Mouse (Mus musculus) retina, embryonic 14.5 days (tissue): ENCODE data around the gene Lmx1b.

Experiments
- DNase-seq: peaks from one replicate; pipeline ENCODE4 v3.0.0-alpha.2; 2015; ENCODE audit warnings: low spot score

The Lmx1b gene

DNA sequence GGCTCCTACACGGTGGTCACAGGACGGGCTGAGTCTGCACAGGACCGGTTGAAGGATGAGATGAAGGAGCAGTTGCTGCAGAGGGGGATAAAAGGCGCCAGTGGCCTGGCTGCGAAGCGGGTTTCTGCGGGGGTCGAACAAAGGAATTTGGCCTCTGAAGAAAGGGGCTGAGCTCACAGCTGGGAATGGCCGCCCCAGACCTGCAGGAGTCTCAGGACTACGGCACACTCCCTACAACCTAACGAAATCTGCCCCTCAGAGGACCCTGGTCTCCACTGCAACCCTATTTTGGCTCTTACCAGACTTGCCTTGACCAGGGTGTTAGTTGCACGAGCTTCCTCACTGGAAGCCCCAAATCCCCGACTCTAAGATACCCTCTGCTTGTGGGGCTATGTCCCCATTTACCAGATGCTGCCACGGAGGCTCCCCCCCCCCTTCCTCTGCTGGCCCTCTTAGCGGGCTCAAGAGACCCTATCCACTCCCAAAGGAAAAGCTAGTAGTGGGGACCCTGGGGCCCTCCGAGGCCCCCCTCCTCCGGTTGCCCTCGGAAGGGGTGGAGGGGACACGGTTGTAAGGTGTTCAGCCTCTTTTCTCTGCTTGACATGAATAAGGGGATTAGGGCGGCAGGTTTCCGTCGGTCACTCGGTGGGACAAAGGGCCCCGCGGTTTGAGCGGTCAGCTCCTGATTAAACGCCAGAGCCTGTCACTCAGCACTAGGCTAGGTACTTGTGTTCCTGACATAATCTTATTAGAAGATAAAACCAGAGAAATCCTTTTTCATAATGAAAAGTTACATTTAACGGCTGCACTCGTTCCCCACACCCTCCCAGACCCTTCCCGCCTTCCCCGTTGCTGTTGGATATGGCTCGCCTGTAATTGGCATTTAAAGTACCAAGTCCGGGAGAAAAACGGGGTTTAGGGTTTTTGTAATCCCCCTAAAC, 10.0 kb downstream of the Lmx1b start:
- DNase-seq: peak; percentile 45

DNA sequence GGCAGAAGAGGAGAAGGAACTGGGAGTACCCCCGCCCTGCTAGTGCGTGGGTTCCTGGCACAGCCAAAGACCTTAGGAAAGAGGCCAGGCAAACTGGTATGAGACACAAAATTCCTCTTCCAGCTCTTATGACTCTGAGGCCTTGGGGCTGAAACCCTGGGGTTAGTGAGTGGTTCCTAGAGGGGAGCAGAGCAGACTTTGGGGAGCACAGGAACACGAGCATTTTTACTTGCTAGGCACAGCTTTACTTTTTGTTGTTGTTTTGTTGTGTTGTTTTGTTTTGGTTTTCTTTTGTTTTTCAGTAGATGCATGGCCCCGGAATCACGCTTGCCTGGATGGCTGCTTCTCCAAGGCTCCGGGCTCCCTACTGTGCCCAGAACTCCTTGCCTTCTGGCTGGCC, 10.7 kb downstream of the Lmx1b start:
- no peak for DNase-seq

- no peak for DNase-seq
Measured at GRCm38 (mm10) chr2:33628791-33629190, 11.5 kb downstream of the Lmx1b start.

- no peak for DNase-seq
Measured at GRCm38 (mm10) chr2:33627058-33627375, 13.3 kb downstream of the Lmx1b start.

- peak; percentile 60 for DNase-seq
Measured at GRCm38 (mm10) chr2:33626262-33627057, 13.9 kb downstream of the Lmx1b start.

DNA sequence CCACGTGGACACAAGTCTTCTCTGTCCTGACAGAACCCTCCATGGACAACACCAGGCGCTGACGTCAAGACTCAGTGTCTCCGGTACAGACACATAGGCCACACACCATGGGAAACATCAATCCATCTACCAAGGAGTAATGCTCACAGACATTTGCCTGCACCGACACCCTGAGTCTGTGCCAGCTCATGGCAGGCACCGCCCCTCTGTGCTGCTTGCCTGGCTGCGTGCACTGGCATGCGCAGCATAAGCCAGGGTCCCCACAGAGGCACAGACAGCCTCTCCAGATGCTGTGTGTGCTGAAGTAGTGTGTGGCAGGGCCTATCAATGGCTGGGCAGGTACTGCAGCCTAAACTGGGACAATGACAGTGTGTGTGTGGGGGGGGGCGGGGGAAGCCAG, 22.6 kb downstream of the Lmx1b start:
- no peak for DNase-seq

DNA sequence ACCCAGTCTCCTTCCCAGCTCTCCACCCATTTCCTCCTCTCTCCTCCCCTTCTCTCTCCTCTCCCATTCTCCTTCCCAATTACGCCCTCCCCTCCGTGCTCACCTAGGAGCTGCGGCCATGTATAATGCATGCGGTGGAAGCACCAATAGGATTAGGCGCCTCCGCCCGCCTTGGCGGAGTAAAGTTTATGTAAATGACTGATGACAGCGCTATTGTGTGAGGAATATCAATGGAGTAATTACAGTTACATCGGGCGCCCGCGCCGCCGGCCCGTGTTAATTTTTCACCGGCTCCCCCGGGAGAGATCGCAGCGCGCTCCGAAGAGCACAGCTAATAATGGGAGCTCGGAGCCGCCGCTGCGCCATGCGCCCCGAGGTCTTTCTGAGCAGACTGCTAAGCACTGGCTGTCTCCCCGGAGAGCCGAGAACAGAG, 23.9 kb downstream of the Lmx1b start:
- peak; percentile 71 for DNase-seq

DNA sequence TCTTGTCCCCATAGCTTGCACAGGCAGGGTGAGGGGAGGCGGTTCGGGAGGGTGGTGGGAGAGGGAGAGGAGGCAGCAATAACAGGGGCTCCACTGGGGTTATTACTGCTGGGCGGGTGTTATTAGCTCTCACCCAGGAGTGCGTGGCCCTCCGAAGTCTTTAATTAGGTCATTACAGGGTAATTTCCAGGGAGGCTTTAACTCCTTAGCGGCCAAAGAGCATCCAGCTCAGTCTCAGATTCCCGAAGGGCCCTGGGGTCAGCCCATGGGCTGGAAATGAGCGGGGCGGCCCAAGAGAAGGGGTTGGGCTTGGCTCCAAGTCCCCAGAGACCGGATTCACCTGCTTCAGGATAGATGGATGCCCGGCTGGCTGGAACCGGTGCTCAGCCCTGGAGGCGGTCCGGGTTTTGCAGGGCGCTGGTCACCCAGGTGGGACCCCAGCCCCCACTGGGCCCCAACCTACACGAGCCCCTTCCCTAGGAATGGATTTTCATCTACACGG, 24.4 kb downstream of the Lmx1b start:
- peak; percentile 65 for DNase-seq

DNA sequence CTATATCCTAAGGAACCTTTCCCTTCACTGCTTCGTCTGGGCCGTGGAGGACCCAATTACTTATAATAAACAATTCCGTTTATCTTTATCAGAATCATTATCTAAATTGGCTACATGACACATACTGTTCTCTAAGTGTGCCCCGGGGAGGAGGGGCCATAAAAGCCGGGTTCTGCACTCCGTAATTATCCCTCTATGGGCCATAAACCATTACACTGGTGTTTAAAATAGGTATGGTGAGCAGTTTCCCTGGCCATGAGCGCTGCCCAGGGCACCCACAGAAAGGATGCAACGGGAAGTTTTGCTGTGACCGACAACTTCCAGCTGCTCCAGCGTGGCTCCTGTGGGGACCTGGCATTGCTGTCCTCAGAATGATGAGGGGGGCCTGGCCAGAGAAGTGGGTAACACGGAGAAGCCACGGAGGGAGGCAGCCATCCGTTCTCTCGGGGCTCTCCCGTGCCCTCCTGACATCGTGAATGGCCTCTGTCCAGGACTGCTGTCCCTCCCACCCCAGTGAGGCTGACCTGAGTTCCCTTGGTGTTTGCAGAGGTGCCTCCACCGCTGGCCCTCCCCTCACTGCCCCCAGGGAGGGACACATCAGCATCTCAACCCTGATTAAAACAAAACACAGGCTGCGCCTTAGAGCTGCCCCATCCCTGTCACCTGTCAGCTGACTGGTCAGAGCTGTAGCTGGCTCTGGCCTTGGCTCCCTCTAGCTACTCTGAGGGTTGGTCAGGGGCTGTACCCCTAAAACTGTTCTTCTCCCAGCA, 34.6 kb downstream of the Lmx1b start:
- no peak for DNase-seq

- no peak for DNase-seq
Measured at GRCm38 (mm10) chr2:33604846-33605486, 35.3 kb downstream of the Lmx1b start.

DNA sequence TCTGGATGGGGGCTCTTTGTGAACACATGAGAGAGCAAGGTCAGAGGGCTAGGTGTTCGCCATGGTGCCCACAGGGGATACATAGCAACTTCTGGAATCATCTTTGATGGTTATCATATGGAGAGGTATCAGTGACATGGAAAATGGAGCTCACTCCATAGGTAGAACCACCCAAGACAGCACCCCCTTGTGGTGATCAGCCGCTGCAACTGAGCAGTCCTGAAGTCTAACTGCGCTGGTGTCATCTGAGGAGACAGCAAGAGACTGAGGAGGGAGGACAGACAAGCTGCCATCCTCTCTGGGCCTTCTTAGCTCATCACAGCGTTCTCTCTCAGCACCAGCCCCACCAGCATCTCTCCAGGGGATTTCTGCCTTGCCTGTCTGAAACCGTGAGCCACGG, 39.8 kb downstream of the Lmx1b start:
- no peak for DNase-seq

- no peak for DNase-seq
Measured at GRCm38 (mm10) chr2:33597384-33597783, 42.9 kb downstream of the Lmx1b start.

DNA sequence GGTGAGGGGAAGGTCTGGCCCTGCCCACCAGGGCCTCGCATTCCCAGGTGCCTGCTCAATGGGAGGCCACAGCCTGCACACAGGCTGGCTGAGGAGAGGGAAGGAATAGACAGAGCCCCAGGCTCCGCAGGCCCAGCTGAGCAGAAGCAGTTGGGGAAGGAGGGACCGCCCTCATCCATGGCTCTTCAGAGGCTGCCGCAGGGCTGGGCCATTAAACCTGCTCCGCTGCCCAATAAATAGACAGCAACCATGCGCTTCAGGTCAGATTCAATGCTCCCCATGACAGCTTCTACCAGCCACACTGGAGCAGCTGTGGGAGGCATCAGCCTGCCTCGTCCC, 45.3 kb downstream of the Lmx1b start:
- DNase-seq: peak; percentile 56

DNA sequence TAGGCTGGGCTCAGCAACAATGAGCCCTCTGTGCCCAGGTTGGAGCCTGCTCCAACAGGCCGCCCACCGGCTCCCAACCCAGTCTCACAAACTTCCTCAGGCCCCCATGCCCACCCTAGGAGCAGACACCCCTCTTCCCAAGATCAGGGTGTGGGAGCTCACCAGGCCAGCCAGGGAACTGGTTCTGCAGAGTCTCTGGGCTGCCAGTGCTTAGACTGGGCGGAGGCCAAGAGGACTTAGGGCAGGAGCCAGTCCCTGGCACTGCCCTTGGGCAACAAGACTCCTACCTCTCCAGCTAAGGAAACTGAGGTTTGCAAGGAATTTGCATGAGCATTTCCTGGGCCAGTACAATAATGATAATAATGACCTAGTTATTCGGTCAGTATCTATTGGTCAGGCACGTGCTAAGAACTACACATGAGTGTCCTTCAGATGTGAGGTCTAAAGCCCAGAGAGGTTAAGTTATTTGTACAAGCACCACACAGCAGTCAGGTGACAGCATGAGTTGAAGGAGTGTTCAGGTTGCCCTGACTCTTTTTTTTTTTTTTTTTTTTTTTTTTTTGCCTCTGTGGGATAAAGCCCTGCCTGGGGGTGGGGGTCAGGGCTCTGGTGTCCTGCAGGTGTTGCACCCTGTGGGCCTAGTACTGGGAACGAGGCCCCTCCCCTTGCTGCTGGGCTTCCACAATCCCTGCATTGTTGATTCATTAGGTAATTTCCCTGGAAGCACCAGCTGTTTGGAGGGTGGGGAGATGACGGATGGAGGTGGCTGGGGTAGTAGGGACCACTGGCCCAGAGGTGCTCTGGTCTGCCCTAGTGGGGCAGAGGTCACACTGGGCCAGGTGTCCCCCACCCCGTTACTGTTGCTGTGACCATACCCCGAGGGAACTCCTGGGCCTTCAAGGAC, 45.9 kb downstream of the Lmx1b start:
- DNase-seq: no peak

GRCm38 (mm10) chr2:33592931-33593555, 47.3 kb downstream of the Lmx1b start:
- DNase-seq: no peak

- DNase-seq: peak; percentile 55
Measured at GRCm38 (mm10) chr2:33589280-33589679, 51.0 kb downstream of the Lmx1b start.

GRCm38 (mm10) chr2:33584937-33585910, 55.1 kb downstream of the Lmx1b start:
- DNase-seq: peak; percentile 49

GRCm38 (mm10) chr2:33583761-33584160, 56.5 kb downstream of the Lmx1b start:
- DNase-seq: no peak

- DNase-seq: peak; percentile 43
Measured at GRCm38 (mm10) chr2:33583317-33583716, 57.0 kb downstream of the Lmx1b start.
